Mouse (Mus musculus) E14TG2a.4 (cell line): ENCODE data around the gene Anxa9.
"Not testable (repeated sequence)": the region's sequence is repeated elsewhere in the genome, so short reads cannot be mapped to it uniquely, and the experiment has no call there.

ENCODE experiments used
- CTCF ChIP-seq: conservative IDR thresholded peaks from 2 replicates; pipeline ENCODE4 v1.5.1; 2014; ENCODE audit warnings: low read length
- NANOG ChIP-seq: IDR thresholded peaks from 2 replicates; pipeline ENCODE4 v1.6.1; 2014; ENCODE audit warnings: borderline replicate concordance, low read length, mixed read lengths
- POU5F1 ChIP-seq: IDR thresholded peaks from 2 replicates; pipeline ENCODE4 v1.6.1; 2014; ENCODE audit warnings: low read length, borderline replicate concordance

DNA sequence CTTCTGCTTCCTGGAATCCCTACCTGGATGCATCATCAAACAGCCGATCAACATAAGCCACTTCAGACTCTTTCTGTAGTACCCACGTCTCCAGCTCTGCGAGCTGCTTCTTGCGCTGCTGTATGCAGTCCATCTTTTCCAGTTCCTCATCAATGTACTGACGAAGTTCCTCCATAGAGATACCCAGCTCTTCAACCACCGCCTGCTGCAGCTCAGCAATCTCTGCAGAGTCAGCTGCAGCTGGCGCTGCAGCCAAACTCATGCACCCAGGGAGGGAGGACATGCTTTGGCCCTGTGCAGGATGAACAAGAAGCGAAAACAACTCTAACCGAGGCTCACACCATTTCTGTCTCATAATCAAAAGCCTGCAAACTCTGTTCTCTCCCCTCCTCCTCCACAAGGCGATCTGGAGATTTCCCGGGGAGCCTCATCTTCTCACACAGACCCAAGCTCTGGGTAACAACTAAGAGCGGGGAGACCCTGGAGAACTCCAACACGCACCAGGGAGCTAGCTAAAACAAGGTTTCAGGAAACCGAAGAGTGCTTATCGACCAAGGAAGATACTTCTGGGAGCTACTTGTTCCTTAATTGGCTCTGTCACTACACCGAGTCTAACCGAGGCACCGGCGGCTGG lies 49.1 kb upstream of the Anxa9 start:
- not testable (repeated sequence) for TF ChIP-seq CTCF, POU5F1, NANOG
